Mouse (Mus musculus) kidney, embryonic 16.5 days (tissue): ENCODE data around the gene Olfr780. TPM values are rescaled to one million over a fixed set of nuclear protein-coding genes. Genes with fewer than 3 reads are reported as not detected.
"Not testable (repeated sequence)": the region's sequence is repeated elsewhere in the genome, so short reads cannot be mapped to it uniquely, and the experiment has no call there.

Experiments
- ATAC-seq: fragments of 200-750 bp; cut with Nextera tagmentation; 2 replicates; pipeline ENCODE4 v1.8.0; 2017; ENCODE audit warnings: moderate TSS enrichment; ENCODE audit not compliant: low FRiP score, low TSS enrichment
- H3K27ac ChIP-seq: fragments of 300-500 bp; sonication (generic); 2 replicates; pipeline ENCODE4 v1.5.1; 2014; ENCODE audit warnings: low read length
- H3K27me3 ChIP-seq: fragments of 300-500 bp; sonication (generic); 2 replicates; pipeline ENCODE4 v1.6.1; 2014; ENCODE audit warnings: low read length, control low read depth, mixed read lengths; ENCODE audit not compliant: insufficient read depth
- H3K36me3 ChIP-seq: fragments of 300-500 bp; sonication (generic); 2 replicates; pipeline ENCODE4 v1.6.1; 2014; ENCODE audit warnings: low read length, control low read depth, mixed read lengths; ENCODE audit not compliant: insufficient read depth
- H3K4me1 ChIP-seq: fragments of 300-500 bp; sonication (generic); 2 replicates; pipeline ENCODE4 v1.6.1; 2014; ENCODE audit warnings: low read length, control low read depth, mixed read lengths; ENCODE audit not compliant: insufficient read depth
- H3K4me2 ChIP-seq: fragments of 300-500 bp; sonication (generic); replicated peaks from 2 replicates; pipeline ENCODE4 v1.6.1; 2014; ENCODE audit warnings: low read depth, low read length
- H3K4me3 ChIP-seq: fragments of 300-500 bp; sonication (generic); 2 replicates; pipeline ENCODE4 v1.5.1; 2014; ENCODE audit warnings: mild to moderate bottlenecking, low read length
- H3K9ac ChIP-seq: fragments of 300-500 bp; sonication (generic); replicated peaks from 2 replicates; pipeline ENCODE4 v1.6.1; 2014; ENCODE audit warnings: low read length
- H3K9me3 ChIP-seq: fragments of 300-500 bp; sonication (generic); 2 replicates; pipeline ENCODE4 v1.6.1; 2016; ENCODE audit warnings: low read length, control low read depth
- WGBS: fragments of 180-500 bp; shearing (Covaris S2); extraction: QIAGEN DNeasy Blood & Tissue Kit; methylation state at CpG from one replicate; pipeline ENCODE4 v1.1.7; 2014; 5-methylcytosine and 5-hydroxymethylcytosine counted together
- polyA plus RNA-seq: library from polyadenylated mRNA; unstranded; fragments of >200 nt; fragmentation: Nextera tagmentation; extraction: Ambion mirVana; gene quantifications from 2 replicates; pipeline ENCODE4 v1.2.1, GENCODE M21; 2015

Olfr780 gene
- not detected in 2 replicates for polyA plus RNA-seq

DNA sequence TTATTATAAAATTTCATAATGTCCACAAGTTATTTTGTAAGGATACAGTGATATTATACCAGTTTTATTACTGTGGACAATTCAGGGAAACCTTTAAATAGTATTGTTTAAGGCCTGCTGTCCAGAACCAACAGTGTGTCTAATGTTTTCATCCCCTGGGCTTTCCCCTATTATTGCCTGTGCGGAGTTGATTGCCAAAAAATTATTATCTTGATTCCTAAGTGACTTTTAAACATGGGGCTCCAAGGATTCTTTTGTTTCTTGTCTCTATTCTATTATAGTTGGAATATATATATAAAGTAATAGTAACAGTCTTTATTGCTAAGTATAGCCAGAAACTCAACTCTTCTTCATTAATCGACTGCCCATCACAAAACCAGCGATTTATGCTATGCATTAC, at the start of gene Olfr780:
Gene Olfr780, plus strand, starts transcription at position 301 of the 400 bp plus-strand sequence.
- Histone ChIP-seq H3K4me1 (no peaks in the 10 kb centered on the region), H3K9ac (no peak within 1 kb of the TSS), H3K27me3 (no peaks in the 10 kb centered on the region), H3K27ac (no peak within 1 kb of the TSS), H3K9me3 (no peaks in the 10 kb centered on the region), H3K4me2 (no peak within 1 kb of the TSS), H3K36me3 (no peaks in the 10 kb centered on the region), H3K4me3 (no peak within 1 kb of the TSS)
- 85% methylated on average over 3 of the region's 3 CpGs for WGBS
- ATAC-seq = no peak

DNA sequence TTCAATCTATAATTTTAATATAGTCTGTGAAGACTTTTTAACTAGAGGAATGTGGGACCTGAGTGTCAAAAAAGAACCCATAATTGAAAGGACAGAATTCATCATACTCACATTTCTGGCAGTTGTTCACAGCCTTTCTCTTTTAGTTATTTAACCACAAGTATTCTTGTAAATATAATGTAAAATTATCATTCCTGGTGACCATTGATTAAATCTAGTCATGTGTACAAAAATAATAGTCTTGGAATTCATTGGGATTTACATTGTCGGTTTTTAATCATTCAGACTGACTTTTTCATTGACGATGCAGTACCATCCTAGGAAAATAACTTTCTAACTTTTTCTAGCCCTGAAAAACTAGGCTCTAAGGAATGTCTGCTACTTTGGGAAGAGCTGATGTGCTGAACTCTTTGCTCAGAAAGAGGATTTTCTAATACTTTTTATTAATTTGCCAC, 46.8 kb upstream of the Olfr780 start, which contains the start of gene Olfr777:
Gene Olfr777, minus strand, starts transcription at position 405 of the 455 bp plus-strand sequence.
- H3K4me1 ChIP-seq = no peaks in the 10 kb centered on the region
- no peak for ATAC-seq
- H3K9ac ChIP-seq = no peak within 1 kb of the TSS
- 90% methylated on average over 2 of the region's 2 CpGs for WGBS
- no peaks in the 10 kb centered on the region for H3K36me3 ChIP-seq
- no peaks in the 10 kb centered on the region for H3K27me3 ChIP-seq
- H3K9me3 ChIP-seq = no peaks in the 10 kb centered on the region
- H3K4me3 ChIP-seq = no peak within 1 kb of the TSS
- no peak within 1 kb of the TSS for H3K27ac ChIP-seq
- H3K4me2 ChIP-seq = no peak within 1 kb of the TSS

DNA sequence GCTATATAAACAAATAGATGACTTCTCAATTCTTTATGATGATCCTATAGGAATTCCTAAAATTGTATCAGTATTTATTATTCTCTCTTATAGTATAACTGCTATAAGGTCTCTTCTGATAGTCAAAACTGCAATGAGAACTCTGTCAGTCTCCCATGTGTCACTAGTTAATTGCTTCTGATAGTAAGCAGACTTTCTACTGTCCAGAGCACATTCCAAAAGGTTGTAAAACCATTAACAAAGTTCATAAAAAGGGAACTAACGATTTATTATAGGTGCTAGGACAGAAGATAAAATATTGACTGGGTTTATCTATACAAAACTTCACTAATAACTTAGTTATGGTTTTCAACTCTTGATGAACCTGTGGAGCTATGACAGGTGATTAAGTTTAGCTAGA, 4.9 kb upstream of the Olfr780 start:
- not testable (repeated sequence) for H3K9ac ChIP-seq, H3K9me3 ChIP-seq, H3K27ac ChIP-seq, H3K4me3 ChIP-seq, H3K4me1 ChIP-seq, H3K4me2 ChIP-seq, ATAC-seq, H3K27me3 ChIP-seq, H3K36me3 ChIP-seq
- WGBS = 46% methylated on average over 1 of the region's 1 CpGs

DNA sequence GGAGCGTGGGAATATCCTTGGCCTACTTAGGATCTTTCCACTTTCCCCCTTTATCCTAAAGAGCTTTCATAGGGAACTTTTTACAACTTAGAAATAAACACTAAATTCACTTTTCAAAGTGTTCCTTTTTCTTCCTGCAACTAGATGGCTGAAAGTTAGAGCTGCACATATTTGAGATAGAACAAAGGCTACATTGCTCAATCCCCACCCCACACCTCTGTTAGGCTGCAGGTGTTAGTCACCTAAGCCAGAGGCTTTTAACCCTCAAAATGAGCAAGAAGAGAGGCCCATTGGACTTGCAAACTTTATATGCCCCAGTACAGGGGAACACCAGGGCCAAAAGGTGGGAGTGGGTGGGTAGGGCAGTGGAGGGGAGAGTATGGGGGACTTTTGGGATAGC, 4.4 kb upstream of the Olfr780 start:
- not testable (repeated sequence) for H3K27me3 ChIP-seq, ATAC-seq, H3K9ac ChIP-seq, H3K4me1 ChIP-seq, H3K36me3 ChIP-seq, H3K9me3 ChIP-seq, H3K4me2 ChIP-seq, H3K27ac ChIP-seq, H3K4me3 ChIP-seq
- WGBS = no CpG with 5 or more reads among the region's 1 CpGs

DNA sequence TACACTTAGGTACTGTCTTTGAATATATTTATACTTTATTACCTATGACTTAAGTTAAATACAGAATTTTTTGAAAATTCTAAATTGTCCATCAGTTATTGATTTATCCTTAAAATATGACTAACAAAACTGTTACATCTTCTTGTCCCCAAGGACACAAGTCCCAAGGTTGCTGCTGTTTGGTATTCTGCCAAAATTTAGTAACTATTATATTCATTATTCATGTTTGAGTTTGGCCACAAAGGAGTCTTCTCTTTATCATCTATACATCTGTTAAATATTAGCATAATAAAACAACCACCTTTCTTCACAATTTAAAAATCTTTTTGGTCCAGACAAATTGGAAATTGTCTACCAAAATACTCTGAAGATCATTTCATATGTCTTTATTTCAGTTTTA, 10.6 kb downstream of the Olfr780 start, which contains the start of gene Olfr781:
Gene Olfr781, plus strand, starts transcription at position 301 of the 400 bp plus-strand sequence.
- Histone ChIP-seq H3K4me1 (no peaks in the 10 kb centered on the region), H3K27me3 (no peaks in the 10 kb centered on the region), H3K9ac (no peak within 1 kb of the TSS), H3K9me3 (no peaks in the 10 kb centered on the region), H3K4me3 (no peak within 1 kb of the TSS), H3K27ac (no peak within 1 kb of the TSS), H3K4me2 (no peak within 1 kb of the TSS), H3K36me3 (no peaks in the 10 kb centered on the region)
- ATAC-seq = no peak

DNA sequence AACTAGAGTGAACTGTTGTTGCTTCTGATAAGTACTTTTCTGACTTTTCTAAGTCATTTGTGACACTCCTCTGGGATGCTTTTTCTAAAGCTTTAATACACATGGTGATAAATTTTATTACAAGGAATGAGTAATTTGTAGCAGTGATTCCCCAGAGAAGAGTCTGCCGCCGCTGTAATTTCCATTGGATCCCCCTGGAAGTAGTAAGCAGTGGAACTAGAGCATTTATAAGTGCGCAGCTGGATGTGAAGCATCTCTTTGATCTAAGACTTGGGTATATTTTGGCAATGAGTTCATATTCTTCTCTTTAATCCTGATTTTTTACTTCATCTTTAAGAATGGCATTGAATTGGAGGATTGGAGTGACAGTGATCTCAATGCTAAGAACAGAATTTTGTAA, 30.6 kb downstream of the Olfr780 start, which contains the start of gene Olfr782:
Gene Olfr782, plus strand, starts transcription at position 301 of the 400 bp plus-strand sequence.
- 80% methylated on average over 3 of the region's 3 CpGs for WGBS
- no peak for ATAC-seq
- Histone ChIP-seq H3K27me3 (no peaks in the 10 kb centered on the region), H3K9ac (no peak within 1 kb of the TSS), H3K36me3 (no peaks in the 10 kb centered on the region), H3K27ac (no peak within 1 kb of the TSS), H3K9me3 (no peaks in the 10 kb centered on the region), H3K4me3 (no peak within 1 kb of the TSS), H3K4me2 (no peak within 1 kb of the TSS), H3K4me1 (no peaks in the 10 kb centered on the region)

DNA sequence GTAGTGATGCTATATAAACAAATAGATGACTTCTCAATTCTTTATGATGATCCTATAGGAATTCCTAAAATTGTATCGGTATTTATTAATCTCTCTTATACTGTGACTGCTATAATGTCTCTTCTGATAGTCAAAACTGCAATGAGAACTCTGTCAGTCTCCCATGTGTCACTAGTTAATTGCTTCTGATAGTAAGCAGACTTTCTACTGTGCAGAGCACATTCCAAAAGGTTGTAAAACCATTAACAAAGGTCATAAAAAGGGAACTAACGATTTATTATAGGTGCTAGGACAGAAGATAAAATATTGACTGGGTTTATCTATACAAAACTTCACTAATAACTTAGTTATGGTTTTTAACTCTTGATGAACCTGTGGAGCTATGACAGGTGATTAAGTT, 34.6 kb downstream of the Olfr780 start:
- not testable (repeated sequence) for H3K4me1 ChIP-seq, H3K9me3 ChIP-seq, H3K27ac ChIP-seq, H3K27me3 ChIP-seq, H3K9ac ChIP-seq, ATAC-seq, H3K36me3 ChIP-seq, H3K4me3 ChIP-seq, H3K4me2 ChIP-seq
- WGBS = 72% methylated on average over 2 of the region's 2 CpGs

DNA sequence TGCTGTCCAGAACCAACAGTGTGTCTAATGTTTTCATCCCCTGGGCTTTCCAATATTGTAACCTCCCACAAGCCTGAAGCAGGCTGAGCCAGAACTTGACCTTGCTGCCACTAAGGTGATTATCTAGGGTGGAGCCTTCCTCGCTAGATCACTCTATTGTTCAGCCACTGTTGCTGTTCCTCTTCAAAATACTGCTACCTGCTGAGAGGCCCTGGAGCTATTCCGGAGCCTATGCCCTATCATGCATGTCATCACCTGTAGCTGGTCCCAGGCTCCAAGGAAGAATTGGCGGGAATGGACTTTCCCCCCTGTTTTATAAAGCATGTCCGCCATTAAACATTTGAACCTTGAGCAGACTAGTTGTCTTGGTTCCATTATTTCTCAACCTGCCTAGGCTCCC, 38.6 kb downstream of the Olfr780 start:
- ATAC-seq, H3K27me3 ChIP-seq, H3K4me1 ChIP-seq, H3K36me3 ChIP-seq, H3K4me2 ChIP-seq, H3K9ac ChIP-seq, H3K4me3 ChIP-seq, H3K9me3 ChIP-seq, H3K27ac ChIP-seq: not testable (repeated sequence)
- 82% methylated on average over 4 of the region's 4 CpGs for WGBS

DNA sequence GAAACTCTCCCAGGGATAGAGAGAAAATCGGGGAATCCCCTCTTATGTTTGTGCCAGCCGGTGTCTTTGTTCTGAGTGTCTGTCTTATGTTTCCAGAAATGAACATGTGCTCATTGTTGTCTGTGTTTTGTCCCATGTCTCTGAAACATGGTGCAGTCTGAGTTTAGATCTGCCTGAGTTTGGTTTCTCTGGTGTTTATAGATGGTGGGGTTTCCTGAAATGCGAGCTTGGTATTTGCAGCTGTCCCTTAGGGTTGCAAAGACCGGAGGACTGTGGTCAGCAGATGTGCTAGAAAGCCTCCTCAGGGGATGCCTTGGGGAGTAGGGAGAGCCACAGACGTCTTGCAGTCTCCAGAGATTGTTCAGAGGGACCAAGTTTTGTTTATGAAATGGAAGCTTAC, 39.4 kb downstream of the Olfr780 start:
- Histone ChIP-seq H3K9me3 (peaks cover 8% of the 10 kb centered on the region; the same call in 1 of the 2 replicates), H3K36me3 (no peaks in the 10 kb centered on the region), H3K4me2 (no peak overlapping the region), H3K27ac (no peak overlapping the region), H3K4me1 (no peaks in the 10 kb centered on the region), H3K4me3 (no peak overlapping the region), H3K9ac (no peak overlapping the region), H3K27me3 (no peaks in the 10 kb centered on the region)
- ATAC-seq = no peak
- 70% methylated on average over 5 of the region's 5 CpGs for WGBS
